Mouse (Mus musculus) midbrain, embryonic 15.5 days (tissue): Measurements from ENCODE around the gene Prap1. TPM values are rescaled to one million over a fixed set of nuclear protein-coding genes. Genes with fewer than 3 reads are reported as not detected.

Experiments used
- ATAC-seq: fragments of 200-750 bp; cut with Nextera tagmentation; replicated peaks from 2 replicates; pipeline ENCODE4 v1.8.0; 2017; ENCODE audit warnings: moderate TSS enrichment
- H3K27ac ChIP-seq: fragments of 300-500 bp; sonication (generic); 2 replicates; pipeline ENCODE4 v1.5.1; 2015; ENCODE audit warnings: mild to moderate bottlenecking, inconsistent platforms
- H3K27me3 ChIP-seq: fragments of 300-500 bp; sonication (generic); replicated peaks from 2 replicates; pipeline ENCODE4 v1.6.1; 2015; ENCODE audit warnings: inconsistent platforms
- H3K36me3 ChIP-seq: fragments of 300-500 bp; sonication (generic); replicated peaks from 2 replicates; pipeline ENCODE4 v1.6.1; 2015; ENCODE audit warnings: inconsistent platforms
- H3K4me1 ChIP-seq: fragments of 300-500 bp; sonication (generic); 2 replicates; pipeline ENCODE4 v1.6.1; 2015; ENCODE audit warnings: inconsistent platforms
- H3K4me2 ChIP-seq: fragments of 300-500 bp; sonication (generic); 2 replicates; pipeline ENCODE4 v1.6.1; 2015; ENCODE audit warnings: inconsistent platforms, mild to moderate bottlenecking, moderate library complexity
- H3K4me3 ChIP-seq: fragments of 300-500 bp; sonication (generic); 2 replicates; pipeline ENCODE4 v1.5.1; 2015; ENCODE audit warnings: mild to moderate bottlenecking, inconsistent platforms
- H3K9ac ChIP-seq: fragments of 300-500 bp; sonication (generic); 2 replicates; pipeline ENCODE4 v1.6.1; 2015; ENCODE audit warnings: mild to moderate bottlenecking, inconsistent platforms
- H3K9me3 ChIP-seq: fragments of 300-500 bp; sonication (generic); 2 replicates; pipeline ENCODE4 v1.6.1; 2016; ENCODE audit warnings: inconsistent platforms
- WGBS: fragments of 180-500 bp; shearing (Covaris S2); methylation state at CpG from one replicate; pipeline ENCODE4 v1.1.7; 2015; ENCODE audit warnings: mixed read lengths; 5-methylcytosine and 5-hydroxymethylcytosine counted together
- polyA plus RNA-seq: library from polyadenylated mRNA; unstranded; fragments of >200 nt; fragmentation: Nextera tagmentation; extraction: Ambion mirVana; gene quantifications from 2 replicates; pipeline ENCODE4 v1.2.1, GENCODE M21; 2015

Prap1 gene
- polyA plus RNA-seq, 1 experiment from 2014 or later: not detected

DNA sequence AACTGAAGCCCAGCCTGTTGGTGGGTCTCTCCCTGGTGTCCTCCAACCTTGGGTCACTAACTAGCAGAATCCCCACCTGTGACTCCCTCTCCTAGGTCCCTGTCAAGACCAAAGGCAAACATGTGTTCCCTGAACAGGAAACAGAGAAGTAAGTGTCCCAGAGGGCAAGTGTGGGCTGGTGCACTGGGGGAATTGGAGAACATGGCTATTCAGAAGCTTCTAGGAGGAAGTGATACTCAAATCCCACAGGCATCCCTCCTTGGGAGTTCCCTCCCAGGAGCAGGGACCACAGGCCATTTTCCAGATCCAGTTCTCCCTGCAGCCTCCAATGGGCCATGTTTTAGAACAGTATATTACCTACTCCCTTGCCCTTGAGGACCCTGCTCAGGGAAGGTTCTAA is 2.9 kb downstream of the Prap1 start:
- Histone ChIP-seq H3K27me3 (no peaks in the 10 kb centered on the region), H3K9me3 (no peaks in the 10 kb centered on the region), H3K4me1 (no peaks in the 10 kb centered on the region), H3K4me2 (no peak overlapping the region), H3K4me3 (no peak overlapping the region), H3K27ac (no peak overlapping the region), H3K9ac (no peak overlapping the region), H3K36me3 (no peaks in the 10 kb centered on the region)
- ATAC-seq: no peak

- H3K27me3 ChIP-seq: no peaks in the 10 kb centered on the region
- 96% methylated on average over 1 of the region's 1 CpGs for WGBS
- H3K4me1 ChIP-seq: peaks cover 12% of the 10 kb centered on the region
- H3K9ac ChIP-seq: no peak overlapping the region
- no peaks in the 10 kb centered on the region for H3K36me3 ChIP-seq
- H3K4me2 ChIP-seq: no peak overlapping the region
- H3K4me3 ChIP-seq: no peak overlapping the region
- ATAC-seq: no peak
- H3K9me3 ChIP-seq: no peaks in the 10 kb centered on the region
- no peak overlapping the region for H3K27ac ChIP-seq
Measured at GRCm38 (mm10) chr7:140098466-140098865, 5.3 kb downstream of the Prap1 start.

- Histone ChIP-seq H3K27me3 (no peaks in the 10 kb centered on the region), H3K9me3 (no peaks in the 10 kb centered on the region), H3K4me2 (peak overlapping the region; percentile 65), H3K4me1 (peaks cover 12% of the 10 kb centered on the region), H3K4me3 (peak overlapping the region; percentile 38), H3K27ac (no peak overlapping the region), H3K36me3 (no peaks in the 10 kb centered on the region), H3K9ac (peak overlapping the region; percentile 42; the same call in 1 of the 2 replicates)
- no peak for ATAC-seq
- 70% methylated on average over 10 of the region's 10 CpGs for WGBS
Measured at GRCm38 (mm10) chr7:140101498-140101897, 8.3 kb downstream of the Prap1 start.

DNA sequence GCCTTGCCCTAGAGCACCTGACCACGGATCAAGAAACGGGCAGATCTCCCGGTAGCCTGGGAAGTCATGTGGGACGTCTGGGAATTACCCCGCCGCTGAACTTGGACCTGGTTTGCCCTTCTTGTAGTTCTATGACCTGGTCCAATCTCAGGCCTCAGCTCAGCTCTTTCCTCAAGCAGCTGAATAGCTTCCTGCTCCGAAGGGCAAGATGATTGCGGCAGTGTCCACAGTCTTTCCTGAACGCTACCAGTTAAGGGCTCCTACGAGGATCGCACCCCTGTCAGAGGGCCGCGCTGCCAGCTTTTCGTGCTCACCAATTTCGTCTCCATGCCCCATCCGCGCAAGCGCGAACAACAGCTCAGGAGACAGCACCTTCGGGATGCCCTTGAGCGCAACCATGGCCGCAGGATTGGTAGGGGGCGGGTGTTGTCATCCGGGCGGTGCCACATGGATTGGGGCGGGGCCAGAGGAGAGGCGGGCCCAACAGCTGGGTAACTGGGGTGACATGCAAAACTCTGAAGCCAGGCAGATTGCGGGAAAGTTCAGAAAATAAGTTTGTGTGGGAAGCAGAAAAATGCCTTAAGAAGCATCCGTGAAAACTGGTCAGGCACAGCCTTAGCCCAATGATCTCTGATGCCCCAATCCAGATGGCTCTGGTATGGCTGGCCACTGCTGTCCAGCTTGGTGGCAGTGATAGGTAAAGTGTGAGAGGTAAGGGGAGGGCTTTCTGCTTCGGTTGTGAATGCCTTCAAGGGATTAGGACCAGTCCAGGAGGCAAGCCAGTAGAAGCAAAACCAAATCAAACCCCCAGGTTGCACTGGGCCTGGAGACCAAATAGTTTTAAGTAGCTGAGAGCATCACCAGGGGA is 9.0 kb downstream of the Prap1 start, which contains the start of gene Fuom:
Gene Fuom, minus strand, starts transcription at position 449 of the 868 bp plus-strand sequence.
- no peaks in the 10 kb centered on the region for H3K9me3 ChIP-seq
- ATAC-seq: peak; percentile 85
- no peaks in the 10 kb centered on the region for H3K27me3 ChIP-seq
- H3K27ac ChIP-seq: peak within 1 kb of the TSS; percentile 49
- no peaks in the 10 kb centered on the region for H3K36me3 ChIP-seq
- H3K9ac ChIP-seq: peak within 1 kb of the TSS; percentile 42
- 2% methylated on average over 30 of the region's 30 CpGs for WGBS
- peak within 1 kb of the TSS; percentile 38 for H3K4me3 ChIP-seq
- H3K4me1 ChIP-seq: peaks cover 12% of the 10 kb centered on the region
- H3K4me2 ChIP-seq: peak within 1 kb of the TSS; percentile 65

GRCm38 (mm10) chr7:140104009-140104408 is 10.8 kb downstream of the Prap1 start:
- 85% methylated on average over 4 of the region's 4 CpGs for WGBS
- Histone ChIP-seq H3K4me1 (peaks cover 12% of the 10 kb centered on the region), H3K4me2 (no peak overlapping the region), H3K9me3 (no peaks in the 10 kb centered on the region), H3K4me3 (no peak overlapping the region), H3K27ac (no peak overlapping the region), H3K27me3 (no peaks in the 10 kb centered on the region), H3K36me3 (peaks cover 11% of the 10 kb centered on the region), H3K9ac (no peak overlapping the region)
- no peak for ATAC-seq

- no peaks in the 10 kb centered on the region for H3K27me3 ChIP-seq
- H3K4me2 ChIP-seq: no peak overlapping the region
- no peak overlapping the region for H3K27ac ChIP-seq
- 73% methylated on average over 3 of the region's 3 CpGs for WGBS
- H3K9me3 ChIP-seq: no peaks in the 10 kb centered on the region
- no peak overlapping the region for H3K9ac ChIP-seq
- no peak for ATAC-seq
- H3K4me3 ChIP-seq: no peak overlapping the region
- H3K36me3 ChIP-seq: peaks cover 31% of the 10 kb centered on the region
- H3K4me1 ChIP-seq: peaks cover 3% of the 10 kb centered on the region
Measured at GRCm38 (mm10) chr7:140111943-140112342, 18.7 kb downstream of the Prap1 start.

DNA sequence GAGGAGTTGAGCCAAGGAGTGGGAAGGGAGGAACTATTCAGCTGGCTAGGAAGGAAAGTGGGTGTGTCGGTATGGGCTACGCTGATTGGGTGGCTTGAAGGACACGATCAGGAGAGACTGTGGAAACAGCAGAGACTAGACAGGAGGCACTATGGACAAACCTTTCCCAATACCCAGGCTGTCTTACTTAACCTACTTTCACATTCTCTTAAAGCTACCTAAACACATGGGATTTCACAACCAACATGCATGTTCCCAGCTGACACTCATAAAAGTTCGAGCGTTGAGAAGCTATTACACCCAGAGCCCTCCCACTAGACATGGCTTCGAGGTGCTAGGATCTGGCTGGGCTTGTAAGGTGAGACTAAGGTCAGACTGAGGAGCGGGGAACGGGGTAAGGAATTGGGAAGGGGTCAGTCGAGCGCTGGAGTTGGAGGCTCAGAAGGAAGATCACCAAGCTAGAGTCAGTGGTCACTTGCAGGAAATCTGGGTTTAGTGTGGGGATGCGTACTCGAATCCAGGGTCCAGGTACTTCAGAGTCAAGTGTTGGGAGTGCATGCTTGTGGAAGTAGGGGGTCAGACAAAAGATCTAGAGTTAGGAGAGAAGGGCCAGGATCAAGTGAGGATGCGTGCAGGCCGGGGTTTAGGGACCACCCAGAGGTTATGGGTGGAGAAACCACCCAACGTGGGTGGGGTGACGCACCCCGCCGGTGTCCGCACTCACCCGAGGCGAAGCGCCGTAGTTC is 22.6 kb downstream of the Prap1 start, which contains the start of gene Paox:
Gene Paox, plus strand, starts transcription at position 217 of the 746 bp plus-strand sequence.
- Histone ChIP-seq H3K4me1 (peaks cover 8% of the 10 kb centered on the region), H3K27me3 (no peaks in the 10 kb centered on the region), H3K36me3 (peaks cover 7% of the 10 kb centered on the region; the same call in 1 of the 2 replicates), H3K27ac (peak within 1 kb of the TSS; percentile 78), H3K4me2 (peak within 1 kb of the TSS; percentile 69), H3K4me3 (peak within 1 kb of the TSS; percentile 64), H3K9me3 (no peaks in the 10 kb centered on the region), H3K9ac (peak within 1 kb of the TSS; percentile 75)
- WGBS: 2% methylated on average over 23 of the region's 23 CpGs
- peak; percentile 76 for ATAC-seq

DNA sequence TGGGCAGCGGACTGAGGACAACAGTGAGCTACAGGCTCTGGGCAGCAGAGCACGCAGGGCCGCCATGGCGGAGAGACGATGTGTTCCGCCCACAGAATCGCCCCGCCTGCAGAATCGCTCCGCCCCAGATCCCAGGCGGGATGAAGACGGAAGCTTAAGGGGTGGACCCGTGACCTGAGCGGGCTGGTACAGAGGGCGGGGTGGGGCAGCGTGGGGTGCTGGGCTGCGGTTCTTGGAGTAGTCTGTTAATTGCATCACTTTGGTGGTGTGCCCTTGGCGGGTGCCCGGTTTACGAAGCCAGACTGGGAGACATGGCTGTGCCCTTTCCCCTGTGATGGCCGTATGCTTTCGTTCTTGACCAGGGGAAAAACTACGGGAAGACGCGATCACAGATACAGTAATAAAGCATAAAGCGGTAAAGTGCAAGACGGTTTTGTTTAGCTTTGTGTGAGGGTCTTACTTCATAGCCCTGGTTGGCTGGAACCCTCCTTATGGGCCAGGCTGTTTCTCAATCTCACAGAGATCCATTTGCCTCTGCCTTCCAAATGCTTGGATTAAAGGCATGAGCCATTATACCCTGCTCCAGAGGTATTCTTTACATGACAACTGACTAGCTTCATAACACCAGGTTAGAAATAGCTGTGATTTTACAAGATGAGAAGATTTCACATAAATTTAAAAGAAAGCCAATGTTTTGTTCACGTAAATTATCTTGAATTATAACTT is 23.3 kb downstream of the Prap1 start, which contains the start of gene Echs1:
Gene Echs1, minus strand, starts transcription at position 148 of the 726 bp plus-strand sequence.
- Histone ChIP-seq H3K27ac (peak within 1 kb of the TSS; percentile 78), H3K4me2 (peak within 1 kb of the TSS; percentile 69), H3K4me3 (peak within 1 kb of the TSS; percentile 64), H3K36me3 (peaks cover 2% of the 10 kb centered on the region; the same call in 1 of the 2 replicates), H3K9me3 (no peaks in the 10 kb centered on the region), H3K4me1 (peaks cover 8% of the 10 kb centered on the region), H3K9ac (peak within 1 kb of the TSS; percentile 75), H3K27me3 (no peaks in the 10 kb centered on the region)
- 4% methylated on average over 28 of the region's 28 CpGs for WGBS
- ATAC-seq: peak; percentile 95

DNA sequence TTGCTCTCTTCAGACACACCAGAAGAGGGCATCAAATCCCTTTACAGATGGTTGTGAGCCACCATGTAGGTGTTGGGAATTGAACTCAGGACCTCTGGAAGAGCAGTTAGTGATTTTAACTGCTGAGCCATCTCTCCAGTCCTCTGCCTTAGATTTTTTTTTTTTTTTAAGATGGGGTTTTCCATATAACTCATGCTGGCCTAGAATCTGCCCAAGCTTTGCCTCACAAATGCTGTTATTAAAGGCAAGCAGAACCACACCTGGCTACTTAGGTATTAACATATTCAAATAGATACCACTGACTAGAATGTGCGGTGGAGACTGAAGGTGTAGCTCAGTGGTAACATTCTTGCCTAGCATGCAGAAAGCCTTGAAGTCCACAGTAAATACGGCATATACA is 27.3 kb downstream of the Prap1 start:
- H3K9ac ChIP-seq: no peak overlapping the region
- H3K27ac ChIP-seq: no peak overlapping the region
- 95% methylated on average over 2 of the region's 2 CpGs for WGBS
- H3K4me3 ChIP-seq: no peak overlapping the region
- H3K4me1 ChIP-seq: peaks cover 7% of the 10 kb centered on the region
- H3K9me3 ChIP-seq: no peaks in the 10 kb centered on the region
- no peak for ATAC-seq
- H3K4me2 ChIP-seq: no peak overlapping the region
- no peaks in the 10 kb centered on the region for H3K36me3 ChIP-seq
- H3K27me3 ChIP-seq: no peaks in the 10 kb centered on the region

- Histone ChIP-seq H3K9ac (no peak overlapping the region), H3K4me2 (no peak overlapping the region), H3K27ac (no peak overlapping the region), H3K9me3 (no peaks in the 10 kb centered on the region), H3K36me3 (no peaks in the 10 kb centered on the region), H3K4me3 (no peak overlapping the region), H3K4me1 (peaks cover 9% of the 10 kb centered on the region), H3K27me3 (no peaks in the 10 kb centered on the region)
- WGBS: 77% methylated on average over 13 of the region's 13 CpGs
- ATAC-seq: no peak
Measured at GRCm38 (mm10) chr7:140121338-140121910, 28.2 kb downstream of the Prap1 start.

- Histone ChIP-seq H3K4me2 (no peak overlapping the region), H3K9me3 (no peaks in the 10 kb centered on the region), H3K4me1 (peaks cover 4% of the 10 kb centered on the region; the same call in 1 of the 2 replicates), H3K9ac (no peak overlapping the region), H3K36me3 (no peaks in the 10 kb centered on the region), H3K27me3 (no peaks in the 10 kb centered on the region), H3K27ac (no peak overlapping the region), H3K4me3 (no peak overlapping the region)
- WGBS: 33% methylated on average over 4 of the region's 4 CpGs
- ATAC-seq: no peak
Measured at GRCm38 (mm10) chr7:140122765-140123164, 29.6 kb downstream of the Prap1 start.
